Mouse (Mus musculus) intestine, embryonic 16.5 days (tissue): ENCODE measurements around the gene Olfr1009. TPM values are rescaled to one million over a fixed set of nuclear protein-coding genes. Genes with fewer than 3 reads are reported as not detected.
"Not testable (repeated sequence)": the region's sequence is repeated elsewhere in the genome, so short reads cannot be mapped to it uniquely, and the experiment has no call there.

Source experiments
- ATAC-seq: fragments of 200-750 bp; cut with Nextera tagmentation; 2 replicates; pipeline ENCODE4 v1.8.0; 2017; ENCODE audit warnings: moderate TSS enrichment, moderate library complexity
- H3K27ac ChIP-seq: fragments of 300-500 bp; sonication (generic); 2 replicates; pipeline ENCODE4 v1.5.1; 2014; ENCODE audit warnings: mild to moderate bottlenecking, low read length
- H3K27me3 ChIP-seq: fragments of 300-500 bp; sonication (generic); replicated peaks from 2 replicates; pipeline ENCODE4 v1.6.1; 2014; ENCODE audit warnings: low read length, control low read depth, mixed read lengths; ENCODE audit not compliant: control insufficient read depth, insufficient read depth
- H3K36me3 ChIP-seq: fragments of 300-500 bp; sonication (generic); 2 replicates; pipeline ENCODE4 v1.6.1; 2014; ENCODE audit warnings: low read length, control low read depth; ENCODE audit not compliant: control insufficient read depth, insufficient read depth
- H3K4me1 ChIP-seq: fragments of 300-500 bp; sonication (generic); 2 replicates; pipeline ENCODE4 v1.6.1; 2014; ENCODE audit warnings: low read length, control low read depth, mixed read lengths; ENCODE audit not compliant: control insufficient read depth, insufficient read depth
- H3K4me2 ChIP-seq: fragments of 300-500 bp; sonication (generic); 2 replicates; pipeline ENCODE4 v1.6.1; 2014; ENCODE audit warnings: low read depth, low read length, control low read depth
- H3K4me3 ChIP-seq: fragments of 300-500 bp; sonication (generic); 2 replicates; pipeline ENCODE4 v1.5.1; 2014; ENCODE audit warnings: mild to moderate bottlenecking, low read length
- H3K9ac ChIP-seq: fragments of 300-500 bp; sonication (generic); 2 replicates; pipeline ENCODE4 v1.6.1; 2014; ENCODE audit warnings: low read depth, low read length
- H3K9me3 ChIP-seq: fragments of 300-500 bp; sonication (generic); 2 replicates; pipeline ENCODE4 v1.6.1; 2016; ENCODE audit warnings: low read length, control low read depth; ENCODE audit not compliant: control insufficient read depth
- WGBS: fragments of 180-500 bp; shearing (Covaris S2); extraction: QIAGEN DNeasy Blood & Tissue Kit; methylation state at CpG from one replicate; pipeline ENCODE4 v1.1.7; 2014; 5-methylcytosine and 5-hydroxymethylcytosine counted together
- polyA plus RNA-seq: library from polyadenylated mRNA; unstranded; fragments of >200 nt; fragmentation: Nextera tagmentation; extraction: Ambion mirVana; gene quantifications from 2 replicates; pipeline ENCODE4 v1.2.1, GENCODE M21; 2015

Gene Olfr1009
- polyA plus RNA-seq: not detected in 2 replicates

GRCm38 (mm10) chr2:85715119-85715518, at the start of gene Olfr1009:
Olfr1009 (plus strand) TSS chr2:85715419.
- Histone ChIP-seq H3K4me2 (no peak within 1 kb of the TSS), H3K4me1 (no peaks in the 10 kb centered on the region), H3K4me3 (no peak within 1 kb of the TSS), H3K27ac (no peak within 1 kb of the TSS), H3K9me3 (no peaks in the 10 kb centered on the region), H3K9ac (no peak within 1 kb of the TSS), H3K27me3 (no peaks in the 10 kb centered on the region), H3K36me3 (no peaks in the 10 kb centered on the region)
- WGBS: 79% methylated on average over 1 of the region's 1 CpGs
- ATAC-seq: no peak

GRCm38 (mm10) chr2:85678667-85679066, 36.6 kb upstream of the Olfr1009 start, which contains the start of gene Olfr1006:
Olfr1006 (minus strand) TSS chr2:85678767.
- no peak within 1 kb of the TSS for H3K4me3 ChIP-seq
- ATAC-seq: no peak
- H3K4me1 ChIP-seq: no peaks in the 10 kb centered on the region
- H3K9me3 ChIP-seq: no peaks in the 10 kb centered on the region
- H3K36me3 ChIP-seq: no peaks in the 10 kb centered on the region
- H3K27ac ChIP-seq: no peak within 1 kb of the TSS
- H3K27me3 ChIP-seq: no peaks in the 10 kb centered on the region
- H3K9ac ChIP-seq: no peak within 1 kb of the TSS
- no peak within 1 kb of the TSS for H3K4me2 ChIP-seq

GRCm38 (mm10) chr2:85689131-85689530, 26.1 kb upstream of the Olfr1009 start, which contains the start of gene Olfr1008:
Olfr1008 (plus strand) TSS chr2:85689431.
- Histone ChIP-seq H3K36me3 (no peaks in the 10 kb centered on the region), H3K4me1 (no peaks in the 10 kb centered on the region), H3K27me3 (no peaks in the 10 kb centered on the region), H3K9ac (no peak within 1 kb of the TSS), H3K9me3 (no peaks in the 10 kb centered on the region), H3K4me2 (no peak within 1 kb of the TSS), H3K27ac (no peak within 1 kb of the TSS), H3K4me3 (no peak within 1 kb of the TSS)
- no peak for ATAC-seq

- 11% methylated on average over 2 of the region's 2 CpGs for WGBS
- not testable (repeated sequence) for H3K27ac ChIP-seq, H3K4me1 ChIP-seq, H3K36me3 ChIP-seq, H3K4me3 ChIP-seq, H3K9me3 ChIP-seq, H3K9ac ChIP-seq, H3K27me3 ChIP-seq, H3K4me2 ChIP-seq
- ATAC-seq: peak; percentile 79
Observed at GRCm38 (mm10) chr2:85710680-85711079, 4.5 kb upstream of the Olfr1009 start.

- Histone ChIP-seq H3K9ac (no peak overlapping the region), H3K4me2 (no peak overlapping the region), H3K27me3 (no peaks in the 10 kb centered on the region), H3K4me1 (no peaks in the 10 kb centered on the region), H3K36me3 (no peaks in the 10 kb centered on the region), H3K9me3 (no peaks in the 10 kb centered on the region), H3K27ac (no peak overlapping the region), H3K4me3 (no peak overlapping the region)
- ATAC-seq: peak; percentile 75
- WGBS: 19% methylated on average over 1 of the region's 1 CpGs
Observed at GRCm38 (mm10) chr2:85711159-85711558, 4.1 kb upstream of the Olfr1009 start.

- 14% methylated on average over 3 of the region's 3 CpGs for WGBS
- Histone ChIP-seq H3K9ac (no peak overlapping the region), H3K27ac (no peak overlapping the region)
Observed at GRCm38 (mm10) chr2:85725793-85726192, 10.6 kb downstream of the Olfr1009 start.

GRCm38 (mm10) chr2:85753822-85754221, 38.6 kb downstream of the Olfr1009 start:
- Histone ChIP-seq H3K9me3 (no peaks in the 10 kb centered on the region), H3K9ac (no peak overlapping the region), H3K27ac (no peak overlapping the region), H3K27me3 (no peaks in the 10 kb centered on the region), H3K36me3 (no peaks in the 10 kb centered on the region), H3K4me1 (no peaks in the 10 kb centered on the region), H3K4me2 (no peak overlapping the region), H3K4me3 (no peak overlapping the region)
- WGBS: 85% methylated on average over 4 of the region's 4 CpGs
- ATAC-seq: no peak

More at GRCm38 (mm10) chr2:85725793-85726192, 10.6 kb downstream of the Olfr1009 start:
- H3K4me2 ChIP-seq: no peak overlapping the region
- ATAC-seq: no peak
- no peaks in the 10 kb centered on the region for H3K27me3 ChIP-seq
- H3K4me1 ChIP-seq: no peaks in the 10 kb centered on the region
- H3K36me3 ChIP-seq: no peaks in the 10 kb centered on the region
- no peak overlapping the region for H3K4me3 ChIP-seq
- no peaks in the 10 kb centered on the region for H3K9me3 ChIP-seq

- no peak within 1 kb of the TSS for H3K9ac ChIP-seq
- H3K27ac ChIP-seq: no peak within 1 kb of the TSS
- no peak within 1 kb of the TSS for H3K4me2 ChIP-seq
- no peaks in the 10 kb centered on the region for H3K9me3 ChIP-seq
- no peaks in the 10 kb centered on the region for H3K36me3 ChIP-seq
- H3K27me3 ChIP-seq: no peaks in the 10 kb centered on the region
- no peak for ATAC-seq
- H3K4me3 ChIP-seq: no peak within 1 kb of the TSS
- no peaks in the 10 kb centered on the region for H3K4me1 ChIP-seq
- WGBS: 69% methylated on average over 1 of the region's 1 CpGs
Observed at GRCm38 (mm10) chr2:85762666-85763065, 47.4 kb downstream of the Olfr1009 start, which contains the start of gene Olfr1012. Olfr1012 (minus strand) TSS chr2:85762766.

- no peaks in the 10 kb centered on the region for H3K4me1 ChIP-seq
- no peaks in the 10 kb centered on the region for H3K9me3 ChIP-seq
- no peaks in the 10 kb centered on the region for H3K27me3 ChIP-seq
- no peak within 1 kb of the TSS for H3K4me2 ChIP-seq
- H3K4me3 ChIP-seq: no peak within 1 kb of the TSS
- no peak within 1 kb of the TSS for H3K27ac ChIP-seq
- no peak within 1 kb of the TSS for H3K9ac ChIP-seq
- H3K36me3 ChIP-seq: no peaks in the 10 kb centered on the region
- ATAC-seq: no peak
Observed at GRCm38 (mm10) chr2:85766798-85767197, 51.6 kb downstream of the Olfr1009 start, which contains the start of gene Olfr1013. Olfr1013 (plus strand) TSS chr2:85767098.

GRCm38 (mm10) chr2:85772413-85772812, 57.2 kb downstream of the Olfr1009 start, which contains the start of gene Olfr1014:
Olfr1014 (plus strand) TSS chr2:85772713.
- no peak within 1 kb of the TSS for H3K4me3 ChIP-seq
- no peaks in the 10 kb centered on the region for H3K4me1 ChIP-seq
- no peak within 1 kb of the TSS for H3K27ac ChIP-seq
- no peak within 1 kb of the TSS for H3K4me2 ChIP-seq
- no peaks in the 10 kb centered on the region for H3K36me3 ChIP-seq
- H3K9ac ChIP-seq: no peak within 1 kb of the TSS
- no peak for ATAC-seq
- no peaks in the 10 kb centered on the region for H3K27me3 ChIP-seq
- no peaks in the 10 kb centered on the region for H3K9me3 ChIP-seq
